Mouse (Mus musculus) forebrain, embryonic 14.5 days (tissue): Measurements from ENCODE around the gene Sema3b. TPM values are rescaled to one million over a fixed set of nuclear protein-coding genes. Genes with fewer than 3 reads are reported as not detected.
"Not testable (repeated sequence)": the region's sequence is repeated elsewhere in the genome, so short reads cannot be mapped to it uniquely, and the experiment has no call there.

ENCODE experiments used
- ATAC-seq: fragments of 200-750 bp; cut with Nextera tagmentation; 2 replicates; pipeline ENCODE4 v1.8.0; 2017; ENCODE audit warnings: mild to moderate bottlenecking, moderate library complexity
- DNase-seq: peaks from one replicate; pipeline ENCODE4 v3.0.0-alpha.2; 2015; ENCODE audit warnings: low spot score
- H3K27ac ChIP-seq: fragments of 300-500 bp; sonication (generic); 2 replicates; pipeline ENCODE4 v1.5.1; 2014; ENCODE audit warnings: low read depth, mild to moderate bottlenecking, control low read depth, low read length, moderate library complexity
- H3K27me3 ChIP-seq: fragments of 300-500 bp; sonication (generic); replicated peaks from 2 replicates; pipeline ENCODE4 v1.6.1; 2014; ENCODE audit warnings: low read length, control low read depth, mixed read lengths; ENCODE audit not compliant: control insufficient read depth, insufficient read depth
- H3K36me3 ChIP-seq: fragments of 300-500 bp; sonication (generic); 2 replicates; pipeline ENCODE4 v1.6.1; 2014; ENCODE audit warnings: low read length, control low read depth; ENCODE audit not compliant: control insufficient read depth, insufficient read depth
- H3K4me1 ChIP-seq: fragments of 300-500 bp; sonication (generic); 2 replicates; pipeline ENCODE4 v1.6.1; 2014; ENCODE audit warnings: antibody characterized with exemption, low read length, control low read depth; ENCODE audit not compliant: control insufficient read depth, insufficient read depth
- H3K4me2 ChIP-seq: fragments of 300-500 bp; sonication (generic); 2 replicates; pipeline ENCODE4 v1.6.1; 2014; ENCODE audit warnings: mild to moderate bottlenecking, control low read depth, low read length
- H3K4me3 ChIP-seq: fragments of 300-500 bp; sonication (generic); 2 replicates; pipeline ENCODE4 v1.5.1; 2014; ENCODE audit warnings: low read depth, low read length, control low read depth
- H3K9ac ChIP-seq: fragments of 300-500 bp; sonication (generic); 2 replicates; pipeline ENCODE4 v1.6.1; 2014; ENCODE audit warnings: mild to moderate bottlenecking, low read length, control low read depth, moderate library complexity
- H3K9me3 ChIP-seq: fragments of 300-500 bp; sonication (generic); replicated peaks from 2 replicates; pipeline ENCODE4 v1.6.1; 2016; ENCODE audit warnings: low read length, control low read depth, mixed read lengths; ENCODE audit not compliant: control insufficient read depth
- WGBS: fragments of 180-500 bp; shearing (Covaris S2); extraction: QIAGEN DNeasy Blood & Tissue Kit; methylation state at CpG from one replicate; pipeline ENCODE4 v1.1.7; 2014; 5-methylcytosine and 5-hydroxymethylcytosine counted together
- polyA plus RNA-seq: library from polyadenylated mRNA; unstranded; fragments of >200 nt; fragmentation: Nextera tagmentation; extraction: Ambion mirVana; gene quantifications from 2 replicates; pipeline ENCODE4 v1.2.1, GENCODE M21; 2014

The Sema3b gene
- polyA plus RNA-seq, 1 experiment from 2014 or later = 0.85 TPM

DNA sequence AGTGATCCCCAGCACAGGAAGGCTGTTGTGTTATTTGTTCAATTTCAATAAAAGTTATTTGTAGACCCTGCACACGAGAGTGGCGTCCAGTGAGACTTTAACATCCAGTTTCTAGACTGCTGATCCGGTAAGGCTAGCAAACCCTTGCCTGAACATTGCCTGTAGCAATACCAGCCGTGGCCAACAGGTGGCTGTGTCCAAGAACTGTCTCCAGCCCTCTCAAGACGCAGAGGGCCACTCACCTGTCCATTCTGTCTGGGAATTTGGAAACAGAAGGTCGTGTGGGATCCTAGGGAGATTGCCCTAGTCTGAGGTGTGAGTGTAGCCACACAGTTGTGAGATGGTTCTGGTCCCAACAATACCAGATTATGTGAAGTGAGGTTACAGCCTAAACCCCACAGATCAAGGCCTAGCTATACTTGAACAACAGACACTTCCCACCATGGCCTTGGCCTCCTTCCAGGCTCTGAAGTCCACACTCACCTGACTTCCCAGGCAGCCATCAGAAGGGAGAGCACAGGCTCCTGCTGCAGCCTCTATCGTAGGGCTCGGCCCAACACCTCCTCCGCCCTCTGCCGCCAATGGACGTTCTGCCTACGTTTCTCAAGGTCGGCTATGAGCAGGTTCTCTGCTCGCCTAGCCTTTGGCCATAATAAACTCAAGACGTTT lies 42.9 kb downstream of the Sema3b start:
- no peak for ATAC-seq
- Histone ChIP-seq H3K9ac (no peak overlapping the region), H3K4me2 (0 out of 2 replicates have a peak overlapping the region, but pooled peaks have one; percentile 0), H3K36me3 (peaks cover 41% of the 10 kb centered on the region), H3K4me3 (no peak overlapping the region), H3K27me3 (no peaks in the 10 kb centered on the region), H3K4me1 (peaks cover 31% of the 10 kb centered on the region), H3K9me3 (no peaks in the 10 kb centered on the region), H3K27ac (no peak overlapping the region)
- peak; percentile 73 for DNase-seq
- whole genome bisulfite sequencing = 60% methylated on average over 15 of the region's 15 CpGs

GRCm38 (mm10) chr9:107565556-107565955 lies 43.5 kb downstream of the Sema3b start:
- peaks cover 24% of the 10 kb centered on the region for H3K4me1 ChIP-seq
- H3K4me3 ChIP-seq, H3K4me2 ChIP-seq, DNase-seq, H3K9ac ChIP-seq, H3K27me3 ChIP-seq, H3K9me3 ChIP-seq, ATAC-seq, H3K27ac ChIP-seq: not testable (repeated sequence)
- WGBS = 46% methylated on average over 5 of the region's 5 CpGs
- peaks cover 41% of the 10 kb centered on the region for H3K36me3 ChIP-seq

DNA sequence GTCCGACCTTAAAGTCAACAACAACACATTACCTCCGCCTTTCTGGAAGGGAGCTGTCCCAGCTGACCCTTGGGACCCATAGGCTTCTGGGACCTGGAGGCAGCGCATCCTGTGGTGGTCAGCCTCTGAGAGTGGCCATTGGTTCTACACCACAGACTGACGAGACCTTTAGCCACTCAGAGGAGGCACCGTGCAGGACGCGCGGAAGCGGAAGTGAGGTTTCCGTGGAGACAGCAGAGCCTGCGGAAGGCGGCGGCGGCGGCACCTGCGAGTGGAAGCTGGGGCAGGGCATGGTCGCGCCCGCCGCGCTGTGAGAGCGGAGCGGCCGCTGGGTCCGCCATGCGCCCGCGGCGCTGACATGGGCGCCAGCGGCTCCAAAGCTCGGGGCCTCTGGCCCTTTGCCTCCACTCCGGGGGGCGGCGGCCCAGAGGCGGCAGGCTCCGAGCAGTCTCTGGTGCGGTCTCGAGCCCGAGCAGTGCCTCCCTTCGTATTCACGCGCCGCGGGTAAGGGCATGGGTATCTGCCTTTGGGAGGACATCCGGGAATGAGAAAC lies 45.9 kb downstream of the Sema3b start, which contains the start of gene Tusc2:
Gene Tusc2 (plus strand): TSS at position 227 of the 553 bp plus-strand sequence.
- no peak within 1 kb of the TSS; the same call in 1 of the 2 replicates for H3K27ac ChIP-seq
- no peaks in the 10 kb centered on the region for H3K27me3 ChIP-seq
- H3K9ac ChIP-seq = peak within 1 kb of the TSS; percentile 76
- ATAC-seq (peak; percentile 98), DNase-seq (peak; percentile 96)
- peaks cover 14% of the 10 kb centered on the region for H3K4me1 ChIP-seq
- peak within 1 kb of the TSS; percentile 75 for H3K4me2 ChIP-seq
- H3K9me3 ChIP-seq = no peaks in the 10 kb centered on the region
- H3K36me3 ChIP-seq = peaks cover 65% of the 10 kb centered on the region
- under 1% methylated on average over 46 of the region's 46 CpGs for WGBS
- peak within 1 kb of the TSS; percentile 71 for H3K4me3 ChIP-seq

DNA sequence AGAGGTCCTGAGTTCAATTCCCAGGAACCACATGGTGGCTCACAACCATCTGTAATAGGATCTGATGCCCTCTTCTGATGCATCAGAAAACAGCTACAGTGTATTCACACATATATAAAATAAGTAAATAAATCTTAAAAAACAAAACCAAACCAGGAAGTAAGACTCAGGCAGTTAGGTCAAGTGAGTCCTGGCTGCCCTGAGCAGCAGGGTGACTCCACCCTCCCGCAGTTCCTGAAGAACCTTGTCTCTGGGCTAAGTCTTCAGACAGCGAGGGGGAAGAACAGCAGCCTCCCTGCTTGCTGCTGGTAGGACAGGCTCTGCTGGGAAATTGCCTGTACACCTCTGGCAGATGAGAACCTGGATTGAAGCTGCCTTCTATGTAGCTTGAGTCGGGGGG lies 52.7 kb downstream of the Sema3b start:
- peaks cover 29% of the 10 kb centered on the region for H3K4me1 ChIP-seq
- peaks cover 19% of the 10 kb centered on the region for H3K27me3 ChIP-seq
- H3K9ac ChIP-seq = peak overlapping the region; percentile 41; the same call in 1 of the 2 replicates
- H3K4me3 ChIP-seq = 0 out of 2 replicates have a peak overlapping the region, but pooled peaks have one; percentile 63
- H3K27ac ChIP-seq = no peak overlapping the region
- no peaks in the 10 kb centered on the region for H3K9me3 ChIP-seq
- 84% methylated on average over 3 of the region's 3 CpGs for WGBS
- DNase-seq (no peak), ATAC-seq (no peak)
- peaks cover 44% of the 10 kb centered on the region for H3K36me3 ChIP-seq
- peak overlapping the region; percentile 89; the same call in 1 of the 2 replicates for H3K4me2 ChIP-seq

- Histone ChIP-seq H3K9me3 (no peaks in the 10 kb centered on the region), H3K36me3 (peaks cover 38% of the 10 kb centered on the region), H3K27me3 (peaks cover 25% of the 10 kb centered on the region), H3K4me3 (peak overlapping the region; percentile 63), H3K4me1 (peaks cover 31% of the 10 kb centered on the region), H3K27ac (no peak overlapping the region), H3K9ac (peak overlapping the region; percentile 88), H3K4me2 (peak overlapping the region; percentile 89)
- no peak for DNase-seq
- 43% methylated on average over 2 of the region's 2 CpGs for WGBS
- no peak for ATAC-seq
Observed at GRCm38 (mm10) chr9:107555701-107556100, 53.3 kb downstream of the Sema3b start.

DNA sequence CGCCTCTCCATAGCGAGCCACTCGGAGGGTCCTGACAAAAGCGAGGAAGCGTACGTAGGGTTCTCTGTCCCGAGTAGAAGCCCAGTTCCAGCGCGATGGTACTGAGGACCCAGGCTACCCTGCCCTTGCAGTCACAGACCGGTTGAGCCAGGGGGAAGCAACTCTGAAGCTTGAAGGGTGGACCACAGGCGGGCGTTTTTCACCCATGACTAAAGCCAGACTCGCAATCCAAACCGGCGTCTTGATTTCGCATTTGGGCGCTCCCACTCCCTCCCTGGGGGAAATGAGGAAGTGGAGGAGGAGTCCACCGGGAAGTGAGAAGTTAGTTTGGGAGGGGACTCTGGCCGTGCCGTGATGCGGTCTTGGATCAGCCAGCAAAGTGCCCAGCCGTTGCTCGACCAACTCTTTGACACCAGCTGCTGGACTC lies 54.0 kb downstream of the Sema3b start:
- Histone ChIP-seq H3K9ac (peak overlapping the region; percentile 88), H3K27ac (peak overlapping the region; percentile 82), H3K36me3 (peaks cover 31% of the 10 kb centered on the region), H3K27me3 (peaks cover 30% of the 10 kb centered on the region), H3K4me1 (peaks cover 31% of the 10 kb centered on the region), H3K9me3 (no peaks in the 10 kb centered on the region), H3K4me2 (peak overlapping the region; percentile 89), H3K4me3 (peak overlapping the region; percentile 63)
- DNase-seq (no peak), ATAC-seq (no peak)
- under 1% methylated on average over 23 of the region's 23 CpGs for WGBS

GRCm38 (mm10) chr9:107554319-107554825 lies 54.7 kb downstream of the Sema3b start:
- Histone ChIP-seq H3K9me3 (no peaks in the 10 kb centered on the region), H3K4me1 (peaks cover 31% of the 10 kb centered on the region), H3K9ac (peak overlapping the region; percentile 88), H3K4me3 (peak overlapping the region; percentile 63), H3K27me3 (peaks cover 30% of the 10 kb centered on the region), H3K27ac (peak overlapping the region; percentile 82), H3K4me2 (peak overlapping the region; percentile 89), H3K36me3 (peaks cover 24% of the 10 kb centered on the region)
- DNase-seq (peak; percentile 99), ATAC-seq (peak; percentile 93)
- under 1% methylated on average over 53 of the region's 53 CpGs for WGBS

DNA sequence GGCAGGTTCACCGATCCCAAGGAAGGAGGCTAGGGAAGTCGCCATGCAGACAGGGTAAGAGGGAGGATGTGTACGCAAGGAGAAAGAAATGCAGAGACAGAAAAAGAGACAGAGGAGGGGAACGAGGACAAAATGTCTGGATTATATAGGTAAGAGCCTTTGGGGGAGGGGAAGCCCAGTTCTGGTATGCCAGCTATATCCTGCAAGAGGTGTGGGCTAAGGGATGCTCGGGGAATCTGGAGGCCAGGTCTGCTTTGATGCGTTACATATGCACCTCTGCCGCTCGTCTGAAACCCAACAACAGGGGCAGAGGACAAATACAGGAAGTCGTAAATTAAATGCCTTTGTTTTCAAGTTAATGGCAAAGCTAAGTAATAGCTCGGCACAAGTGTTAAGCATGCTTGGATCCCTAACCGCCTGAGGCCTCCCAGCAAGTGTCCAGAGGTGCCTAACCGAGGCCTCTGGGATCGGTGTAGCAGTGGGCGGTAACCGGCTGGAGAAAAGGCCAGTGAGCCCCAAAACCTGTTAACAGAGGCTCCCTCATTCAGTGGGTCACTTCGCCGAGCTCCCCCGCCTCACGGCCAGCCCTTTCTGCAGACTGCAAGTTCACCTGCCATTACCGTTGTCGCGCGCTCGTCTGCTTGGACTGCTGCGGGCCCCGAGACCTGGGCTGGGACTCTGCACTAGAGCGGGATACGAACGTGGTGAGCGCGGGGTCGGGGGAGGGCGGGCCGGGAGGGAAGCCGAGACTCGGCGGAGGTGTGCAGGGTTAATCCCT lies 55.3 kb downstream of the Sema3b start:
- 5% methylated on average over 36 of the region's 37 CpGs for WGBS
- Histone ChIP-seq H3K36me3 (peaks cover 18% of the 10 kb centered on the region), H3K9ac (peak overlapping the region; percentile 73), H3K27ac (peak overlapping the region; percentile 82), H3K9me3 (no peaks in the 10 kb centered on the region), H3K4me2 (peak overlapping the region; percentile 89), H3K4me1 (peaks cover 31% of the 10 kb centered on the region), H3K27me3 (peaks cover 30% of the 10 kb centered on the region), H3K4me3 (peak overlapping the region; percentile 63)
- DNase-seq (no peak), ATAC-seq (peak; percentile 67)
